Mouse (Mus musculus): ENCODE measurements around the gene Fli1. TPM values are rescaled to one million over a fixed set of nuclear protein-coding genes. Genes with fewer than 3 reads are reported as not detected.

Gene Fli1
- total and polyA plus RNA-seq, 3 experiments = 13.8 to 171 (median 24.3) TPM

DNA sequence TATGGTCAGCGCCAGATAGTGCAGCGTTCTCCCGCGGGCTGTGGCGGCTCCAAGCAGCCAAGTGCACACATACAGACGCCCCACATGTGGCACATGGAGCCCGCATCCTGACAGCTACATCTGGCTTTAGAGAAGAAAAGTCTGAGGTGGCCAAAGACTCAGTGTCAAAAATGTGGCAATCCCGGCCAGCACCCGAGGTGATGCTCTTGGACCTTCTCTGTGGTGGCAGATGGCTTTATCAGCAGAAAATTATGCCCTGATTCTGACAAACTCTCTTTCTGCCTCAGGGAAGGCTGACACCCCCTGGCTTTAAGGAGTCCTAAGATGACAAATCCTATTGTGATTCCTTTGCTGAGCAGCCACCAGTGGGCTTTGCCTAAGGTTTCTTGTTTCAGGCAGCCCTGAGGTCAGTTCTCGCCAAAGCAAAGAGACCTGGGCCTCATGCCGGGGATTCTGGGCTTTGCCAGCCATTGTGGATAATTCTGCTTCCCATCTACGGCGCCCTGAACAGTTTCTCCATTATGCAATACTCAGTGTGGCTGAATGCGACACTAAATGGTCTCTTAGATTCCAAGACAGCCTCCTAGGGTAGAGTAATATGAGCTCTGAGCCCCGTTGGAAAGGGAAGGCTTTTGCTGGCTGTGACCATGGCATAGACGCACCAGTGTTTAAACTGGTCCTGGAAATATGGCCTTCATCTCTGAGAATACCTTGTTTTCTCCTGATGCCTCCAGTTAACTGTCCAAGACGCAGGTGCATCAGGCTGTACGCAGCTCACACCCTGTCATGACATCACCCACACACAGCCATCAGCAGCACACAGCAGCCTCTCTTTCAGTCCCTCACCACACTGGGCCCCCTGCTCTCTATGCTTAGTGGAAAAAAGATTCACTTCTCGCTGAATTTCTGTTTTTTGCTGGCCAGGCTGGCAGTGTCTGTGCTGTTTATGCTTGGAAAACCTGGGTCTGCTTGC lies 108.1 kb downstream of the Fli1 start:
- Histone ChIP-seq H3K4me3 (ENCODE audit: control insufficient read depth in 1 of 2, insufficient read depth in 1 of 2, low read depth in 2 of 2, low read length in 2 of 2) (no peak overlapping the region), H3K36me3 (ENCODE audit: control insufficient read depth in 1 of 2, insufficient read depth in 2 of 2, low read length in 2 of 2) (peaks cover 0 to 4% of the 10 kb centered on the region in 2 experiments; a peak in 2 of 4 replicates), H3K27me3 (ENCODE audit: control insufficient read depth in 1 of 2, insufficient read depth in 2 of 2, low read length in 2 of 2) (no peaks in the 10 kb centered on the region), H3K9ac (ENCODE audit: control insufficient read depth, low read depth, low read length, poor library complexity, severe bottlenecking) (no peak overlapping the region), H3K79me2 (ENCODE audit: control insufficient read depth, insufficient read depth, low read length, poor library complexity) (no peaks in the 10 kb centered on the region), H3K27ac (ENCODE audit: control insufficient read depth, low read depth, low read length) (no peak overlapping the region), H3K4me1 (ENCODE audit: control insufficient read depth in 1 of 2, insufficient read depth in 2 of 2, low read length in 2 of 2) (no peaks in the 10 kb centered on the region), H3K9me3 (replicated peaks; ENCODE audit: insufficient read depth, low read length) (no peaks in the 10 kb centered on the region)
- TF ChIP-seq ELF1 (IDR thresholded peaks at IDR 0.05; ENCODE audit: low read depth, low read length) = no peak
- no peak for TF ChIP-seq EP300 (IDR thresholded peaks at IDR 0.05; ENCODE audit: low read depth in 1 of 2, low read length in 2 of 2)
- TF ChIP-seq UBTF (IDR thresholded peaks at IDR 0.05; ENCODE audit: borderline replicate concordance, insufficient read depth, low read depth, low read length) = no peak
- no peak for TF ChIP-seq MEF2A (IDR thresholded peaks at IDR 0.05; ENCODE audit: extremely low read depth, insufficient replicate concordance, low read depth, low read length, poor library complexity, severe bottlenecking)
- no peak for TF ChIP-seq NRF1 (IDR thresholded peaks at IDR 0.05; ENCODE audit: insufficient read depth, low read depth, low read length, poor library complexity, severe bottlenecking)
- no peak for TF ChIP-seq ZC3H11A (IDR thresholded peaks at IDR 0.05; ENCODE audit: low read depth, low read length)
- no peak for TF ChIP-seq TCF12 (IDR thresholded peaks at IDR 0.05; ENCODE audit: low read depth, low read length)
- TF ChIP-seq RAD21 (IDR thresholded peaks at IDR 0.05; ENCODE audit: low read depth, low read length) = no peak
- TF ChIP-seq E2F4 (IDR thresholded peaks at IDR 0.05; ENCODE audit: borderline replicate concordance, low read depth, low read length) = no peak
- no peak for TF ChIP-seq USF2 (IDR thresholded peaks at IDR 0.05; ENCODE audit: borderline replicate concordance in 1 of 2, insufficient read depth in 1 of 2, low read depth in 1 of 2, low read length in 2 of 2)
- TF ChIP-seq CHD2 (IDR thresholded peaks at IDR 0.05; ENCODE audit: low read length) = no peak
- no peak for TF ChIP-seq GATA1 (IDR thresholded peaks at IDR 0.05; ENCODE audit: low read depth, low read length)
- no peak for TF ChIP-seq ZNF384 (IDR thresholded peaks at IDR 0.05; ENCODE audit: low read depth, low read length)
- no peak for TF ChIP-seq SMC3 (IDR thresholded peaks at IDR 0.05; ENCODE audit: low read depth, low read length)
- no peak for TF ChIP-seq TBP (IDR thresholded peaks at IDR 0.05; ENCODE audit: low read depth, low read length)
- TF ChIP-seq HCFC1 (IDR thresholded peaks at IDR 0.05; ENCODE audit: low read depth, low read length) = no peak
- TF ChIP-seq CHD1 (IDR thresholded peaks at IDR 0.05; ENCODE audit: low read depth, low read length) = no peak
- TF ChIP-seq POLR2AphosphoS2 (IDR thresholded peaks at IDR 0.05; ENCODE audit: low read length) = no peak
- DNase-seq (ENCODE audit: low read depth, low spot score) = no peak
